Mouse (Mus musculus): Measurements from ENCODE around the gene Mbtps2. TPM values are rescaled to one million over a fixed set of nuclear protein-coding genes. Genes with fewer than 3 reads are reported as not detected.

Mbtps2 gene
- total and polyA plus RNA-seq, 3 experiments, result 7.0 to 209 (median 31.8) TPM

- TF ChIP-seq MEF2A (IDR thresholded peaks at IDR 0.05; ENCODE audit: extremely low read depth, insufficient replicate concordance, low read depth, low read length, poor library complexity, severe bottlenecking) (no peak), MAX (IDR thresholded peaks at IDR 0.05; ENCODE audit: low read length) (peak; percentile 75), MYB (IDR thresholded peaks at IDR 0.05; ENCODE audit: low read depth, low read length) (no peak)
Measured at GRCm38 (mm10) chrX:157493159-157493558, 105.4 kb downstream of the Mbtps2 start (continued).

GRCm38 (mm10) chrX:157491944-157492726, 106.4 kb downstream of the Mbtps2 start, which contains the start of gene Sms:
Sms (minus strand) TSS chrX:157492287.
- peaks cover 0 to 22% of the 10 kb centered on the region in 2 experiments; a peak in 3 of 4 replicates for H3K36me3 ChIP-seq (ENCODE audit: control insufficient read depth in 1 of 2, insufficient read depth in 2 of 2, low read length in 2 of 2)
- peak within 1 kb of the TSS; percentile 59 to 95 for H3K4me3 ChIP-seq (ENCODE audit: control insufficient read depth in 1 of 2, insufficient read depth in 1 of 2, low read depth in 2 of 2, low read length in 2 of 2)
- H3K27me3 ChIP-seq (ENCODE audit: control insufficient read depth in 1 of 2, insufficient read depth in 2 of 2, low read length in 2 of 2), result no peaks in the 10 kb centered on the region
- no peaks in the 10 kb centered on the region for H3K9me3 ChIP-seq (replicated peaks; ENCODE audit: insufficient read depth, low read length)
- H3K79me2 ChIP-seq (ENCODE audit: control insufficient read depth, insufficient read depth, low read length, poor library complexity), result peaks cover 47% of the 10 kb centered on the region
- H3K27ac ChIP-seq (ENCODE audit: control insufficient read depth, low read depth, low read length), result peak within 1 kb of the TSS; percentile 91
- no peak for TF ChIP-seq POLR2AphosphoS5 (IDR thresholded peaks at IDR 0.05; ENCODE audit: borderline replicate concordance, low read depth, low read length)
- peak in 1 of 2 experiments; percentile 69; a peak in 2 of 4 replicates for TF ChIP-seq EP300 (IDR thresholded peaks at IDR 0.05; ENCODE audit: low read depth in 1 of 2, low read length in 2 of 2)
- peak; percentile 67; the same call in 1 of the 2 replicates for TF ChIP-seq TBP (IDR thresholded peaks at IDR 0.05; ENCODE audit: low read depth, low read length)
- TF ChIP-seq POLR2A (IDR thresholded peaks at IDR 0.05; ENCODE audit: control insufficient read depth in 1 of 2, insufficient read depth in 1 of 2, low read depth in 1 of 2, low read length in 2 of 2, poor library complexity in 1 of 2), result peak; percentile 45 to 70; a peak in 3 of 4 replicates
- 0 out of 2 replicates have a peak, but pooled peaks have one; percentile 36 for TF ChIP-seq NRF1 (IDR thresholded peaks at IDR 0.05; ENCODE audit: insufficient read depth, low read depth, low read length, poor library complexity, severe bottlenecking)
- TF ChIP-seq BHLHE40 (IDR thresholded peaks at IDR 0.05; ENCODE audit: borderline replicate concordance, low read depth, low read length), result peak; percentile 35; the same call in 1 of the 2 replicates
- TF ChIP-seq NELFE (IDR thresholded peaks at IDR 0.05; ENCODE audit: low read depth, low read length), result peak; percentile 63
- TF ChIP-seq SIN3A (IDR thresholded peaks at IDR 0.05; ENCODE audit: low read length), result peak; percentile 81
- TF ChIP-seq MXI1 (IDR thresholded peaks at IDR 0.05; ENCODE audit: low read depth, low read length), result peak; percentile 68
- TF ChIP-seq MAX (IDR thresholded peaks at IDR 0.05; ENCODE audit: low read length), result peak; percentile 85
- TF ChIP-seq HCFC1 (IDR thresholded peaks at IDR 0.05; ENCODE audit: low read depth, low read length), result peak; percentile 76
- TF ChIP-seq CHD1 (IDR thresholded peaks at IDR 0.05; ENCODE audit: low read depth, low read length), result 0 out of 2 replicates have a peak, but pooled peaks have one; percentile 56
- peak; percentile 80 for TF ChIP-seq ELF1 (IDR thresholded peaks at IDR 0.05; ENCODE audit: low read depth, low read length)
- no peak; the same call in 1 of the 2 replicates for TF ChIP-seq ETS1 (IDR thresholded peaks at IDR 0.05; ENCODE audit: low read depth, low read length)
- peak; percentile 78 for TF ChIP-seq MYB (IDR thresholded peaks at IDR 0.05; ENCODE audit: low read depth, low read length)
- peak; percentile 55; the same call in 1 of the 2 replicates for TF ChIP-seq MAZ (IDR thresholded peaks at IDR 0.05; ENCODE audit: low read depth, low read length)
- TF ChIP-seq CHD2 (IDR thresholded peaks at IDR 0.05; ENCODE audit: low read length), result no peak
- no peak; the same call in 1 of the 2 replicates for TF ChIP-seq TCF12 (IDR thresholded peaks at IDR 0.05; ENCODE audit: low read depth, low read length)
- peak; percentile 63; the same call in 1 of the 2 replicates for TF ChIP-seq ZMIZ1 (IDR thresholded peaks at IDR 0.05; ENCODE audit: low read depth, low read length)
- TF ChIP-seq JUND (IDR thresholded peaks at IDR 0.05; ENCODE audit: low read depth, low read length), result no peak
- peak; percentile 87 for TF ChIP-seq MYC (IDR thresholded peaks at IDR 0.05; ENCODE audit: low read depth, low read length)
- no peak for TF ChIP-seq UBTF (IDR thresholded peaks at IDR 0.05; ENCODE audit: borderline replicate concordance, insufficient read depth, low read depth, low read length)
- peak; percentile 95 for DNase-seq (ENCODE audit: low read depth, low spot score)
- peaks cover 9 to 24% of the 10 kb centered on the region in 2 experiments for H3K4me1 ChIP-seq (ENCODE audit: control insufficient read depth in 1 of 2, insufficient read depth in 2 of 2, low read length in 2 of 2)
- peak within 1 kb of the TSS; percentile 96 for H3K9ac ChIP-seq (ENCODE audit: control insufficient read depth, low read depth, low read length, poor library complexity, severe bottlenecking)
